Mouse (Mus musculus) embryo, embryonic 11 days (tissue): ENCODE data around the gene BC048507.
"Not testable (repeated sequence)": the region's sequence is repeated elsewhere in the genome, so short reads cannot be mapped to it uniquely, and the experiment has no call there.

Source experiments
- DNase-seq: peaks from one replicate; pipeline ENCODE4 v3.0.0-alpha.2; 2015

The BC048507 gene

GRCm38 (mm10) chr13:67863026-67863425, at the start of gene BC048507:
TSS of gene BC048507 (plus strand) at chr13:67863326.
- DNase-seq: no peak

GRCm38 (mm10) chr13:67813710-67814660, 49.1 kb upstream of the BC048507 start, which contains the start of gene Zfp273:
TSS of gene Zfp273 (plus strand) at chr13:67813740.
- DNase-seq: peak; percentile 84

- DNase-seq: no peak
These were observed 44.5 kb upstream of the BC048507 start for GRCm38 (mm10) chr13:67818636-67819035.

GRCm38 (mm10) chr13:67830911-67831336, 32.2 kb upstream of the BC048507 start, which contains the start of gene Gm10037:
TSS of gene Gm10037 (plus strand) at chr13:67831106.
- DNase-seq: peak; percentile 87

- not testable (repeated sequence) for DNase-seq
These were observed 30.0 kb upstream of the BC048507 start for GRCm38 (mm10) chr13:67833137-67833536.

- DNase-seq: no peak
These were observed 19.4 kb upstream of the BC048507 start for GRCm38 (mm10) chr13:67843775-67844118.

GRCm38 (mm10) chr13:67844119-67844852, 18.8 kb upstream of the BC048507 start:
- DNase-seq: peak; percentile 74

GRCm38 (mm10) chr13:67844853-67845194, 18.3 kb upstream of the BC048507 start:
- no peak for DNase-seq

- DNase-seq: no peak
These were observed 12.8 kb upstream of the BC048507 start for GRCm38 (mm10) chr13:67850361-67850760.

GRCm38 (mm10) chr13:67853130-67853529, 10.0 kb upstream of the BC048507 start:
- DNase-seq: no peak

GRCm38 (mm10) chr13:67853983-67854382, 9.1 kb upstream of the BC048507 start:
- no peak for DNase-seq

- DNase-seq: no peak
These were observed 5.8 kb upstream of the BC048507 start for GRCm38 (mm10) chr13:67857317-67857716.

- DNase-seq: no peak
These were observed 618 bp upstream of the BC048507 start for GRCm38 (mm10) chr13:67862508-67862907.

- DNase-seq: peak; percentile 7
These were observed 1.7 kb downstream of the BC048507 start for GRCm38 (mm10) chr13:67864764-67865350.

GRCm38 (mm10) chr13:67867899-67868298, 4.8 kb downstream of the BC048507 start:
- DNase-seq: peak; percentile 20

GRCm38 (mm10) chr13:67876049-67876698, 13.0 kb downstream of the BC048507 start:
- DNase-seq: not testable (repeated sequence)

- DNase-seq: no peak
These were observed 13.7 kb downstream of the BC048507 start for GRCm38 (mm10) chr13:67876699-67877254.

GRCm38 (mm10) chr13:67883966-67884365, 20.8 kb downstream of the BC048507 start:
- DNase-seq: no peak

GRCm38 (mm10) chr13:67909759-67910158, 46.6 kb downstream of the BC048507 start:
- no peak for DNase-seq
